Mouse (Mus musculus): ENCODE data around the gene 4930451I11Rik.

DNA sequence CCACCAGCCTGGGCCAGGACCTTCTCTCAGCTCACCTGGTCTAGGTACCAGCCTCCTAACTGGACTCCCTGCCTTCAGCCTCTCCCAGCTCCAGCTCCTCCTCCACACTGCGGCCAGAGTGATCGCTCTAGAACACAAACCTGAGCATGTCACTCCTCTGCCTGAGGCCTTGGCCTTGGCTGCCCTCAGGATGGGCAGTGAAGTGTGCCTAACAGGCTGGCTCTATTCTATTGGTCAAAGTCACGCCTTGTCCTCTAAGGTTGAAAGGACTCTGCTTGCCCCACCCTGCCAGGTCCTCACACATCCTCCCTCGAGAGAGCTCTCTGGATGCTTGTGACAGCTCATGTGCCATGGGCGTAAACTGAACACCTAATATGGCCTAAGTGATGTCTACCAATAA is 22.0 kb upstream of the 4930451I11Rik start:
- TF ChIP-seq CTCF (IDR thresholded peaks at IDR 0.05; ENCODE audit: control insufficient read depth, insufficient read depth, insufficient replicate concordance, low read depth, low read length) (no peak), POLR2A (IDR thresholded peaks at IDR 0.05; ENCODE audit: control insufficient read depth, low read depth, low read length) (no peak)
